ENCODE assay signal across 10 mouse cellular contexts in the genomic region with DNA sequence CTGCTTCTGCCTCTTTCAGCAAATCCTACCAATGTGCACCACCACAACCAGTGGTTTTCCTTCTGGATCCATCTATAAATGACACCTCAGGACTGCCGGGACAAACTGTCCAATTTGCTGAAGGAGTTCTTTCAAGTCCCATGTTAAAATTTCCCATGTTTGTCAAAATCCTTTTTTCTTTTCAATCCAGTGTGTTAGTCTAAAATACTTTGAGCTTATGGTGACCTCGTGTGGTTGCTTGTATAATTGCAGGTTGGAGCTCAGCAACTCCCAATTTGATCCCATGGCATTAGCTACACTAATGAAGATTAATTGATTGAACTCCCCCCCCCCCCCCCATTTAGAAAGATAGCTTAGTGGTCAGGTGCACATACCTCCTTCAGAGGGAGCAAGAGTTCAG. TPM values are rescaled to one million over a fixed set of nuclear protein-coding genes. Genes with fewer than 3 reads are reported as not detected.
DNase-seq lines count a peak whose midpoint lies in the region; ATAC-seq lines count a peak whose summit lies in the region.
"Had no signal": no experiment of that assay in that cellular context is flagged by ENCODE, and none has a peak within 500 bp of the region (broad histone marks: within the 10 kb centered on the region; RNA-seq: fewer than 3 reads in every experiment).

No protein-coding gene starts in this region.

- WGBS in hindbrain, embryonic 10.5 days: 14% methylated on average over 2 of the region's 2 CpGs
- WGBS in hindbrain, embryonic 13.5 days: 13% methylated on average over 2 of the region's 2 CpGs

- no peaks in the 10 kb centered on the region for H3K9me3 ChIP-seq in hindbrain, embryonic 10.5 days
- no peaks in the 10 kb centered on the region for H3K9me3 ChIP-seq in hindbrain, embryonic 13.5 days
- H3K9me3 ChIP-seq: embryonic facial prominence, embryonic 15.5 days; limb, embryonic 12.5 days had no signal

- H3K4me3 ChIP-seq in hindbrain, embryonic 10.5 days: no peak overlapping the region
- H3K4me3 ChIP-seq in hindbrain, embryonic 13.5 days: no peak overlapping the region
- H3K4me3 ChIP-seq: embryonic facial prominence, embryonic 15.5 days; limb, embryonic 12.5 days had no signal

- peak; percentile 46 for DNase-seq in hindbrain, embryonic 10.5 days (ENCODE audit: low spot score)
- DNase-seq in 3T3-L1 (ENCODE audit: low read depth, low spot score): peak; percentile 83
- DNase-seq in ES-CJ7 (ENCODE audit: low read depth, low spot score): peak; percentile 51
- DNase-seq in cerebellum, postnatal 14 days: peak; percentile 78 to 79
- peak; percentile 63 to 70 for DNase-seq in kidney, postnatal 4 days
- peak; percentile 73 for DNase-seq in naive thymus-derived CD4-positive, alpha-beta T cell, adult 2 months (ENCODE audit: low read depth)

- no peaks in the 10 kb centered on the region for H3K4me1 ChIP-seq in hindbrain, embryonic 10.5 days (replicated peaks)
- H3K4me1 ChIP-seq in hindbrain, embryonic 13.5 days (replicated peaks): no peaks in the 10 kb centered on the region
- H3K4me1 ChIP-seq: embryonic facial prominence, embryonic 15.5 days; limb, embryonic 12.5 days had no signal

- no peak overlapping the region for H3K9ac ChIP-seq in hindbrain, embryonic 13.5 days
- H3K9ac ChIP-seq: embryonic facial prominence, embryonic 15.5 days; limb, embryonic 12.5 days had no signal

- ATAC-seq in hindbrain, embryonic 13.5 days (ENCODE audit: low FRiP score): no peak
- no peak; the same call in 1 of the 2 replicates for ATAC-seq in monocyte, adult 5-6 weeks (replicated peaks; ENCODE audit: insufficient number of reproducible peaks, low FRiP score, low TSS enrichment, poor library complexity, severe bottlenecking)

- H3K27ac ChIP-seq in hindbrain, embryonic 10.5 days: no peak overlapping the region
- H3K27ac ChIP-seq in hindbrain, embryonic 13.5 days: no peak overlapping the region
- H3K27ac ChIP-seq: embryonic facial prominence, embryonic 15.5 days; limb, embryonic 12.5 days had no signal

- H3K36me3 ChIP-seq in hindbrain, embryonic 10.5 days: peaks cover 35% of the 10 kb centered on the region
- peaks cover 32% of the 10 kb centered on the region for H3K36me3 ChIP-seq in hindbrain, embryonic 13.5 days

- no peak overlapping the region for H3K4me2 ChIP-seq in hindbrain, embryonic 13.5 days
- H3K4me2 ChIP-seq: embryonic facial prominence, embryonic 15.5 days; limb, embryonic 12.5 days had no signal

- no peaks in the 10 kb centered on the region for H3K27me3 ChIP-seq in hindbrain, embryonic 10.5 days (ENCODE audit: insufficient read depth, poor library complexity, severe bottlenecking)
- no peaks in the 10 kb centered on the region; the same call in 1 of the 2 replicates for H3K27me3 ChIP-seq in hindbrain, embryonic 13.5 days
- H3K27me3 ChIP-seq: embryonic facial prominence, embryonic 15.5 days had no signal

RNA-seq across cellular contexts. Expression of gene Zfp867, which starts 10.9 kb away (rescaled TPM):
- 8.0 and 9.1 TPM in 2 replicates for polyA plus RNA-seq in hindbrain, embryonic 10.5 days (2016; fragmentation: Nextera tagmentation; extraction: Ambion mirVana)
- 12.7 and 13.2 TPM in 2 replicates for polyA plus RNA-seq in hindbrain, embryonic 13.5 days (2015; fragmentation: Nextera tagmentation; extraction: Ambion mirVana)
- total RNA-seq in monocyte, adult 5-6 weeks (2017): 1.5 to 5.2 TPM (median 1.7 TPM) in 3 replicates

RNA-seq across cellular contexts. Expression of gene Snap47, which starts 32.2 kb away (rescaled TPM):
- 110 and 138 TPM in 2 replicates for polyA plus RNA-seq in hindbrain, embryonic 10.5 days (2016; fragmentation: Nextera tagmentation; extraction: Ambion mirVana)
- polyA plus RNA-seq in hindbrain, embryonic 13.5 days (2015; fragmentation: Nextera tagmentation; extraction: Ambion mirVana): 448 and 460 TPM in 2 replicates
- 5.6 to 17.7 TPM (median 6.0 TPM) in 3 replicates for total RNA-seq in monocyte, adult 5-6 weeks (2017)

RNA-seq across cellular contexts. Expression of gene Jmjd4, which starts 33.4 kb away (rescaled TPM):
- polyA plus RNA-seq in hindbrain, embryonic 10.5 days (2016; fragmentation: Nextera tagmentation; extraction: Ambion mirVana): 13.4 and 16.1 TPM in 2 replicates
- 14.3 and 15.2 TPM in 2 replicates for polyA plus RNA-seq in hindbrain, embryonic 13.5 days (2015; fragmentation: Nextera tagmentation; extraction: Ambion mirVana)
- 4.3 to 8.3 TPM (median 5.5 TPM) in 3 replicates for total RNA-seq in monocyte, adult 5-6 weeks (2017)

RNA-seq across cellular contexts. Expression of gene Zkscan17, which starts 43.3 kb away (rescaled TPM):
- polyA plus RNA-seq in hindbrain, embryonic 10.5 days (2016; fragmentation: Nextera tagmentation; extraction: Ambion mirVana): 35.8 and 36.8 TPM in 2 replicates
- 14.8 and 15.9 TPM in 2 replicates for polyA plus RNA-seq in hindbrain, embryonic 13.5 days (2015; fragmentation: Nextera tagmentation; extraction: Ambion mirVana)
- 8.6 to 18.8 TPM (median 11.6 TPM) in 3 replicates for total RNA-seq in monocyte, adult 5-6 weeks (2017)

RNA-seq across cellular contexts. Expression of gene Nlrp3, which starts 58.2 kb away (rescaled TPM):
- 0.17 TPM in 1 of 2 replicates, not detected in the other for polyA plus RNA-seq in hindbrain, embryonic 10.5 days (2016; fragmentation: Nextera tagmentation; extraction: Ambion mirVana)
- polyA plus RNA-seq in hindbrain, embryonic 13.5 days (2015; fragmentation: Nextera tagmentation; extraction: Ambion mirVana): 0.18 and 0.21 TPM in 2 replicates
- total RNA-seq in monocyte, adult 5-6 weeks (2017): 35.2 to 49.8 TPM (median 49.4 TPM) in 3 replicates
- polyA plus RNA-seq: limb, embryonic 12.5 days had no signal
